Mouse (Mus musculus) lung, embryonic 15.5 days (tissue): ENCODE results near the gene Tmem116. TPM values are rescaled to one million over a fixed set of nuclear protein-coding genes. Genes with fewer than 3 reads are reported as not detected.

ENCODE experiments used
- ATAC-seq: fragments of 200-750 bp; cut with Nextera tagmentation; 2 replicates; pipeline ENCODE4 v1.8.0; 2017; ENCODE audit warnings: moderate number of reproducible peaks, borderline replicate concordance; ENCODE audit not compliant: low FRiP score, low TSS enrichment; ENCODE audit errors: extremely low read depth
- H3K27ac ChIP-seq: fragments of 300-500 bp; sonication (generic); 2 replicates; pipeline ENCODE4 v1.5.1; 2015; ENCODE audit warnings: moderate library complexity, mild to moderate bottlenecking, inconsistent platforms
- H3K27me3 ChIP-seq: fragments of 300-500 bp; sonication (generic); 2 replicates; pipeline ENCODE4 v1.6.1; 2015; ENCODE audit warnings: inconsistent platforms
- H3K36me3 ChIP-seq: fragments of 300-500 bp; sonication (generic); 2 replicates; pipeline ENCODE4 v1.6.1; 2015; ENCODE audit warnings: inconsistent platforms
- H3K4me1 ChIP-seq: fragments of 300-500 bp; sonication (generic); 2 replicates; pipeline ENCODE4 v1.6.1; 2015; ENCODE audit warnings: inconsistent platforms
- H3K4me2 ChIP-seq: fragments of 300-500 bp; sonication (generic); 2 replicates; pipeline ENCODE4 v1.6.1; 2015; ENCODE audit warnings: inconsistent platforms, mild to moderate bottlenecking, moderate library complexity
- H3K4me3 ChIP-seq: fragments of 300-500 bp; sonication (generic); 2 replicates; pipeline ENCODE4 v1.5.1; 2015; ENCODE audit warnings: mild to moderate bottlenecking, inconsistent platforms
- H3K9ac ChIP-seq: fragments of 300-500 bp; sonication (generic); 2 replicates; pipeline ENCODE4 v1.6.1; 2015; ENCODE audit warnings: inconsistent platforms
- H3K9me3 ChIP-seq: fragments of 300-500 bp; sonication (generic); 2 replicates; pipeline ENCODE4 v1.6.1; 2016; ENCODE audit warnings: inconsistent platforms
- WGBS: fragments of 180-500 bp; shearing (Covaris S2); methylation state at CpG from one replicate; pipeline ENCODE4 v1.1.7; 2015; 5-methylcytosine and 5-hydroxymethylcytosine counted together
- polyA plus RNA-seq: library from polyadenylated mRNA; unstranded; fragments of >200 nt; fragmentation: Nextera tagmentation; extraction: Ambion mirVana; gene quantifications from 2 replicates; pipeline ENCODE4 v1.2.1, GENCODE M21; 2015

Gene Tmem116
- polyA plus RNA-seq, 1 experiment from 2014 or later, result 2.3 TPM

- no peaks in the 10 kb centered on the region for H3K36me3 ChIP-seq
- peaks cover 19% of the 10 kb centered on the region for H3K4me1 ChIP-seq
- no peaks in the 10 kb centered on the region for H3K27me3 ChIP-seq
- no peaks in the 10 kb centered on the region for H3K9me3 ChIP-seq
- 78% methylated on average over 3 of the region's 3 CpGs for WGBS
- H3K27ac ChIP-seq, result no peak overlapping the region
- no peak overlapping the region for H3K4me3 ChIP-seq
- H3K9ac ChIP-seq, result no peak overlapping the region
- H3K4me2 ChIP-seq, result peak overlapping the region; percentile 79; the same call in 1 of the 2 replicates
- ATAC-seq, result no peak
Measured at GRCm38 (mm10) chr5:121543370-121543769, 91.7 kb downstream of the Tmem116 start.

GRCm38 (mm10) chr5:121544910-121545792 lies 93.5 kb downstream of the Tmem116 start, which contains the start of the genes Adam1a and Gm42878:
Gene Adam1a (minus strand): TSS chr5:121545482.
Gene Gm42878 (minus strand): TSS chr5:121545482.
- no peaks in the 10 kb centered on the region for H3K27me3 ChIP-seq
- no peaks in the 10 kb centered on the region for H3K9me3 ChIP-seq
- H3K4me1 ChIP-seq, result peaks cover 19% of the 10 kb centered on the region
- peak within 1 kb of the TSS; percentile 98 for H3K9ac ChIP-seq
- H3K4me2 ChIP-seq, result peak within 1 kb of the TSS; percentile 79
- H3K4me3 ChIP-seq, result peak within 1 kb of the TSS; percentile 96
- no peaks in the 10 kb centered on the region for H3K36me3 ChIP-seq
- H3K27ac ChIP-seq, result peak within 1 kb of the TSS; percentile 87
- WGBS, result 0% methylated on average over 46 of the region's 97 CpGs
- peak; percentile 69 for ATAC-seq

- peak within 1 kb of the TSS; percentile 96 for H3K4me3 ChIP-seq
- peak within 1 kb of the TSS; percentile 79 for H3K4me2 ChIP-seq
- 2% methylated on average over 41 of the region's 55 CpGs for WGBS
- H3K4me1 ChIP-seq, result peaks cover 19% of the 10 kb centered on the region
- ATAC-seq, result peak; percentile 93
- H3K9ac ChIP-seq, result peak within 1 kb of the TSS; percentile 98
- no peaks in the 10 kb centered on the region for H3K27me3 ChIP-seq
- H3K27ac ChIP-seq, result peak within 1 kb of the TSS; percentile 87
- no peaks in the 10 kb centered on the region for H3K36me3 ChIP-seq
- H3K9me3 ChIP-seq, result no peaks in the 10 kb centered on the region
Measured at GRCm38 (mm10) chr5:121545793-121546529, 94.3 kb downstream of the Tmem116 start, which contains the start of gene Mapkapk5. Gene Mapkapk5 (minus strand): TSS chr5:121545905.

GRCm38 (mm10) chr5:121546530-121546895 lies 94.8 kb downstream of the Tmem116 start:
- Histone ChIP-seq H3K27me3 (no peaks in the 10 kb centered on the region), H3K9ac (peak overlapping the region; percentile 98), H3K4me1 (peaks cover 19% of the 10 kb centered on the region), H3K27ac (peak overlapping the region; percentile 87), H3K4me2 (peak overlapping the region; percentile 79), H3K9me3 (no peaks in the 10 kb centered on the region), H3K4me3 (peak overlapping the region; percentile 96), H3K36me3 (no peaks in the 10 kb centered on the region)
- ATAC-seq, result 0 out of 2 replicates have a peak, but pooled peaks have one; percentile 46
- 22% methylated on average over 6 of the region's 6 CpGs for WGBS

GRCm38 (mm10) chr5:121547084-121547483 lies 95.4 kb downstream of the Tmem116 start:
- Histone ChIP-seq H3K9ac (no peak overlapping the region), H3K27me3 (no peaks in the 10 kb centered on the region), H3K27ac (no peak overlapping the region), H3K4me2 (no peak overlapping the region), H3K9me3 (no peaks in the 10 kb centered on the region), H3K4me3 (no peak overlapping the region), H3K36me3 (no peaks in the 10 kb centered on the region), H3K4me1 (peaks cover 19% of the 10 kb centered on the region)
- WGBS, result 90% methylated on average over 3 of the region's 3 CpGs
- no peak for ATAC-seq

- no peak overlapping the region for H3K4me2 ChIP-seq
- no peaks in the 10 kb centered on the region for H3K27me3 ChIP-seq
- 85% methylated on average over 7 of the region's 7 CpGs for WGBS
- no peak overlapping the region for H3K4me3 ChIP-seq
- H3K9me3 ChIP-seq, result no peaks in the 10 kb centered on the region
- H3K36me3 ChIP-seq, result no peaks in the 10 kb centered on the region
- H3K9ac ChIP-seq, result no peak overlapping the region
- no peak overlapping the region for H3K27ac ChIP-seq
- no peak for ATAC-seq
- H3K4me1 ChIP-seq, result peaks cover 13% of the 10 kb centered on the region
Measured at GRCm38 (mm10) chr5:121549196-121549595, 97.5 kb downstream of the Tmem116 start.

DNA sequence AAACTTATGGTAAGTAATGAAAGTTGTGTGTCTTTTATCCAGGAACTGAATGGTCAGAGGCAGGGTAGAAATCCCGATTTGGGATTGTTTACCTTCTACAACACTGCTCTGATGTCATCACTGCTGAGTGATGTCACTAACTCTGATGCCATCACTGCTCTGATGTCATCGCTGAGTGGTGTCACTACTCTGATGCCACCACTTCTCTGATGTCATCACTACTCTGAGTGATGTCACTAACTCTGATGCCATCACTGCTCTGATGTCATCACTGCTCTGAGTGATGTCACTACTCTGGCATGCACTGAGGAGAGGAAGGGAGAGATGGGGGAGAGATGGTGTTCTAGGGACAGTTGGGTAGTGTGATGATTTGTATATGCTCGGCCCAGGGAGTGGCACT lies 110.7 kb downstream of the Tmem116 start:
- H3K9me3 ChIP-seq, result no peaks in the 10 kb centered on the region
- no peaks in the 10 kb centered on the region for H3K36me3 ChIP-seq
- H3K4me1 ChIP-seq, result peaks cover 6% of the 10 kb centered on the region; the same call in 1 of the 2 replicates
- WGBS, result 79% methylated on average over 3 of the region's 3 CpGs
- ATAC-seq, result no peak
- H3K4me3 ChIP-seq, result no peak overlapping the region
- no peaks in the 10 kb centered on the region for H3K27me3 ChIP-seq
- no peak overlapping the region for H3K9ac ChIP-seq
- no peak overlapping the region for H3K27ac ChIP-seq
- H3K4me2 ChIP-seq, result no peak overlapping the region

- no peak; the same call in 1 of the 2 replicates for ATAC-seq
- 5% methylated on average over 11 of the region's 11 CpGs for WGBS
- H3K4me3 ChIP-seq, result peak overlapping the region; percentile 25
- H3K4me2 ChIP-seq, result peak overlapping the region; percentile 56
- peak overlapping the region; percentile 34 for H3K9ac ChIP-seq
- no peaks in the 10 kb centered on the region for H3K9me3 ChIP-seq
- no peaks in the 10 kb centered on the region for H3K27me3 ChIP-seq
- H3K36me3 ChIP-seq, result peaks cover 6% of the 10 kb centered on the region; the same call in 1 of the 2 replicates
- H3K4me1 ChIP-seq, result peaks cover 6% of the 10 kb centered on the region; the same call in 1 of the 2 replicates
- no peak overlapping the region for H3K27ac ChIP-seq
Measured at GRCm38 (mm10) chr5:121564468-121564895, 112.8 kb downstream of the Tmem116 start.

DNA sequence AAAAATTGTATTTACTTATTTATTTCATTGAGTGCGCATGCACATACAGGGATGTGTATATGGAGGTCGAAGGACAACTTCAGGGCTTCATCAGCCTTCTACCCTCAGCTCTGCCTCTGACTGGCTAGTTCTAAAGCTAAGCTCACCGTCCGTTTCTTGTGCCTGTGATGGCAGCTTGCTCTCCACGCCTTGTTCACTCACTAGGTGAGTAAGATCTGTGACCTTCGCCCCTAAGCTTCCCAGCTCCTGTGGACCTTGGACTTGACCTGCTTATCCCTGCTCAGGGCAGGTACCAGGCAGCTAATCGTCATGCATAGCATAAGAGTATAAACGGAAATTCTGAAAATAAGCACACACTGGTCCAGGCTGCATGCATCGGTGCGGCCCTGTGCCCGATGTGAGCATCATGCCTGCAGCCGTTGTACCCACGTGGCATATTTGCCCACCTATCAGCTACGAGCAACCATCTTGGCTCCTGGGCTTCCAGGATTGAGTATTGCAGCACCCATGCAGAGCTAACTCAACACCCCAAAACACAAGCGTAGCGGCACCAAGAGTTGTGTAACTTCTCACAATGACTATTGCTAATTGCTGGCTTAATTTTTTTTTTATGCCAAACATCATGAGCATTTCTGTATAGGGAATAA lies 114.5 kb downstream of the Tmem116 start:
- Histone ChIP-seq H3K36me3 (peaks cover 10% of the 10 kb centered on the region; the same call in 1 of the 2 replicates), H3K4me2 (no peak overlapping the region), H3K4me1 (peaks cover 18% of the 10 kb centered on the region), H3K9ac (no peak overlapping the region), H3K27ac (no peak overlapping the region), H3K27me3 (no peaks in the 10 kb centered on the region), H3K9me3 (no peaks in the 10 kb centered on the region), H3K4me3 (no peak overlapping the region)
- ATAC-seq, result no peak
- 83% methylated on average over 16 of the region's 16 CpGs for WGBS

- no peaks in the 10 kb centered on the region for H3K27me3 ChIP-seq
- no peak overlapping the region for H3K4me3 ChIP-seq
- no peaks in the 10 kb centered on the region for H3K9me3 ChIP-seq
- peak overlapping the region; percentile 17 for H3K4me2 ChIP-seq
- peak overlapping the region; percentile 81 for H3K27ac ChIP-seq
- H3K9ac ChIP-seq, result no peak overlapping the region
- peak; percentile 60; the same call in 1 of the 2 replicates for ATAC-seq
- WGBS, result 44% methylated on average over 9 of the region's 9 CpGs
- peaks cover 23% of the 10 kb centered on the region for H3K36me3 ChIP-seq
- peaks cover 18% of the 10 kb centered on the region for H3K4me1 ChIP-seq
Measured at GRCm38 (mm10) chr5:121569881-121570420, 118.3 kb downstream of the Tmem116 start.

- 0 out of 2 replicates have a peak, but pooled peaks have one; percentile 41 for ATAC-seq
- 21% methylated on average over 1 of the region's 1 CpGs for WGBS
- Histone ChIP-seq H3K27me3 (no peaks in the 10 kb centered on the region), H3K4me2 (peak overlapping the region; percentile 17; the same call in 1 of the 2 replicates), H3K9me3 (no peaks in the 10 kb centered on the region), H3K4me3 (no peak overlapping the region), H3K9ac (no peak overlapping the region), H3K36me3 (peaks cover 31% of the 10 kb centered on the region), H3K27ac (peak overlapping the region; percentile 81), H3K4me1 (peaks cover 18% of the 10 kb centered on the region)
Measured at GRCm38 (mm10) chr5:121570787-121571186, 119.1 kb downstream of the Tmem116 start.
